Mouse (Mus musculus) liver, adult 2 months (tissue): ENCODE measurements around the gene Plch2. TPM values are rescaled to one million over a fixed set of nuclear protein-coding genes. Genes with fewer than 3 reads are reported as not detected.

Experiments used
- DNase-seq: peaks from one replicate; pipeline ENCODE4 v3.0.0-alpha.2; 2011; ENCODE audit warnings: low read depth, low spot score; ENCODE audit errors: extremely low read depth
- H3K27ac ChIP-seq: fragments of 200-500 bp; replicated peaks from 2 replicates; pipeline ENCODE4 v1.5.1; 2012; ENCODE audit warnings: low read depth, mild to moderate bottlenecking, control low read depth, inconsistent platforms, low read length; ENCODE audit not compliant: insufficient read depth
- H3K27me3 ChIP-seq: fragments of 200-500 bp; 2 replicates; pipeline ENCODE4 v1.6.1; 2012; ENCODE audit warnings: mild to moderate bottlenecking, moderate library complexity, low read length, inconsistent platforms; ENCODE audit not compliant: control insufficient read depth, insufficient read depth
- H3K36me3 ChIP-seq: fragments of 200-500 bp; 2 replicates; pipeline ENCODE4 v1.6.1; 2012; ENCODE audit warnings: low read length, inconsistent platforms; ENCODE audit not compliant: control insufficient read depth, insufficient read depth
- H3K4me1 ChIP-seq: fragments of 200-500 bp; 2 replicates; pipeline ENCODE4 v1.6.1; 2011; ENCODE audit warnings: low read length; ENCODE audit not compliant: control insufficient read depth, insufficient read depth
- H3K4me3 ChIP-seq: fragments of 200-500 bp; 2 replicates; pipeline ENCODE4 v1.5.1; 2011; ENCODE audit warnings: low read depth, mild to moderate bottlenecking, control low read depth, low read length, moderate library complexity; ENCODE audit not compliant: insufficient read depth
- H3K79me2 ChIP-seq: fragments of 200-500 bp; 2 replicates; pipeline ENCODE4 v1.6.1; 2012; ENCODE audit warnings: inconsistent platforms, mild to moderate bottlenecking, low read length, moderate library complexity; ENCODE audit not compliant: control insufficient read depth, insufficient read depth
- H3K9ac ChIP-seq: fragments of 200-500 bp; 2 replicates; pipeline ENCODE4 v1.6.1; 2012; ENCODE audit warnings: low read depth, mild to moderate bottlenecking, control low read depth, inconsistent platforms, low read length
- CTCF ChIP-seq: fragments of 200-500 bp; IDR thresholded peaks from 2 replicates; pipeline ENCODE4 v1.5.1; 2011; ENCODE audit warnings: low read depth, low read length, control low read depth
- POLR2A ChIP-seq: fragments of 200-500 bp; IDR thresholded peaks from 2 replicates; pipeline ENCODE4 v1.6.1; 2011; ENCODE audit warnings: low read length, control low read depth; ENCODE audit not compliant: insufficient read depth; ENCODE audit errors: extremely low read depth
- WGBS: fragments of 180-500 bp; shearing (Covaris S2); methylation state at CpG from one replicate; pipeline ENCODE4 v1.1.7; 2018; 5-methylcytosine and 5-hydroxymethylcytosine counted together
- polyA plus RNA-seq: library from polyadenylated mRNA; depleted of rRNA; stranded (reverse); fragments of >200 nt; gene quantifications from 2 replicates; pipeline ENCODE4 v1.2.3, GENCODE M21; 2012
- total RNA-seq: library from RNA; depleted of rRNA; stranded (reverse); fragments of >200 nt; gene quantifications from 2 replicates; pipeline ENCODE4 v1.2.3, GENCODE M21; 2014

Gene Plch2
- total and polyA plus RNA-seq, 2 experiments, result 0.01 TPM; not detected in 1

- no peak for DNase-seq
- no peak overlapping the region for H3K27ac ChIP-seq
- H3K79me2 ChIP-seq, result peaks cover 4% of the 10 kb centered on the region; the same call in 1 of the 2 replicates
- H3K36me3 ChIP-seq, result peaks cover 37% of the 10 kb centered on the region
- H3K4me3 ChIP-seq, result no peak overlapping the region
- no peak for TF ChIP-seq POLR2A
- no peak for TF ChIP-seq CTCF
- no peaks in the 10 kb centered on the region for H3K27me3 ChIP-seq
- H3K9ac ChIP-seq, result no peak overlapping the region
- H3K4me1 ChIP-seq, result peaks cover 11% of the 10 kb centered on the region
- WGBS, result 65% methylated on average over 9 of the region's 9 CpGs
These were observed 20.1 kb upstream of the Plch2 start for GRCm38 (mm10) chr4:155076677-155077076.

- H3K4me3 ChIP-seq, result no peak overlapping the region
- no peaks in the 10 kb centered on the region for H3K27me3 ChIP-seq
- no peak overlapping the region for H3K9ac ChIP-seq
- peak; percentile 85 for DNase-seq
- H3K4me1 ChIP-seq, result peaks cover 11% of the 10 kb centered on the region
- 29% methylated on average over 2 of the region's 2 CpGs for WGBS
- H3K36me3 ChIP-seq, result peaks cover 41% of the 10 kb centered on the region
- no peak for TF ChIP-seq POLR2A
- no peak for TF ChIP-seq CTCF
- H3K27ac ChIP-seq, result no peak overlapping the region
- H3K79me2 ChIP-seq, result peaks cover 4% of the 10 kb centered on the region; the same call in 1 of the 2 replicates
These were observed 19.2 kb upstream of the Plch2 start for GRCm38 (mm10) chr4:155075813-155076212.

GRCm38 (mm10) chr4:155075137-155075536, 18.6 kb upstream of the Plch2 start:
- Histone ChIP-seq H3K27ac (no peak overlapping the region), H3K4me1 (peaks cover 11% of the 10 kb centered on the region), H3K79me2 (peaks cover 2% of the 10 kb centered on the region; the same call in 1 of the 2 replicates), H3K9ac (no peak overlapping the region), H3K4me3 (no peak overlapping the region), H3K36me3 (peaks cover 37% of the 10 kb centered on the region), H3K27me3 (no peaks in the 10 kb centered on the region)
- 89% methylated on average over 9 of the region's 9 CpGs for WGBS
- no peak for DNase-seq
- TF ChIP-seq POLR2A (no peak), CTCF (no peak)

GRCm38 (mm10) chr4:155074418-155074817, 17.8 kb upstream of the Plch2 start:
- H3K36me3 ChIP-seq, result peaks cover 30% of the 10 kb centered on the region
- H3K79me2 ChIP-seq, result no peaks in the 10 kb centered on the region
- no peak for DNase-seq
- WGBS, result 45% methylated on average over 9 of the region's 9 CpGs
- H3K27ac ChIP-seq, result no peak overlapping the region
- TF ChIP-seq CTCF, result no peak
- no peak for TF ChIP-seq POLR2A
- no peak overlapping the region for H3K9ac ChIP-seq
- no peak overlapping the region for H3K4me3 ChIP-seq
- H3K27me3 ChIP-seq, result no peaks in the 10 kb centered on the region
- peaks cover 11% of the 10 kb centered on the region for H3K4me1 ChIP-seq

DNA sequence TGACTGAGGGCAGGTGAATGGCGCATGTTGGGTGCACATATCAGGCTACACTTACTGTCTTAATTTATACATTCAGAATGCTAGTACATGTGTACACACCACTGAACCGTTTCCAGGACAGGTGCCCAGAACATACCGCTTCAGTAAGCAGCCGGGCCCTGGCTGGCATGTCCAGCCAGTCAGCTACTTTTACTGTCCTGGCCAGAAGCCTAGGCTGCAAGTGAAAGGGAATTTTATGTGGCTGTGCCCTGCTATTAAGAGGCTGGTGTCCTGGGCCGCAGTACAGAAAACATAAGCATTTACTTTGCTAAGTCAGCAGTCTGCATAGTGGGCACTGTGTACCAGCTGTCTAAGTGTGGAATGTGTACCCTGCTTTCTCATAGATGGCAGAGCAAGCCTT, 14.3 kb upstream of the Plch2 start:
- Histone ChIP-seq H3K36me3 (peaks cover 21% of the 10 kb centered on the region; the same call in 1 of the 2 replicates), H3K27me3 (no peaks in the 10 kb centered on the region), H3K4me3 (no peak overlapping the region), H3K27ac (no peak overlapping the region), H3K9ac (no peak overlapping the region), H3K79me2 (0 out of 2 replicates have a peak, but pooled peaks cover 4% of the 10 kb centered on the region), H3K4me1 (peaks cover 16% of the 10 kb centered on the region)
- 55% methylated on average over 5 of the region's 5 CpGs for WGBS
- no peak for DNase-seq
- TF ChIP-seq CTCF (no peak), POLR2A (no peak)

DNA sequence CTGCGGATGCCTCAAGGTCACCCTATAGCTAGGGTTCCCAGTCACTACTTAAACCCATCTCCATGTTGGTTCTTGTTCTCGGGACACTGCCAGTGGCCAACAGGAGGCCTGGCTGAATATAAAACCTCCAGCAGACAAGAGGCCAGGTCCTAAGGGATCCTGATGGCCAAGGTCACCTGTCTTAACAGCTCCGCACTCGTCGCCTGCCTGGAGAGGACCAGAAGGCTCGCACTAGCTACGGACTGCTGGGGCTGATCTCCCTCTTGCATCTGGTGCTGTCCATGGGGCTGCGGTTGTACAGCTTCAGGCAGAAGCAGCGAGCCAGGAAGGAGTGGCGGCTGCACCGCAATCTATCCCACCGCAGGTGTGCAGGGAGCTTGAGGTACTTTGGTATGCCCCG, 13.6 kb upstream of the Plch2 start:
- no peak overlapping the region for H3K4me3 ChIP-seq
- no peak for TF ChIP-seq POLR2A
- TF ChIP-seq CTCF, result no peak

More for the DNA sequence above, 13.6 kb upstream of the Plch2 start:
- H3K4me1 ChIP-seq, result peaks cover 12% of the 10 kb centered on the region
- H3K27me3 ChIP-seq, result no peaks in the 10 kb centered on the region
- peaks cover 21% of the 10 kb centered on the region; the same call in 1 of the 2 replicates for H3K36me3 ChIP-seq
- WGBS, result 89% methylated on average over 13 of the region's 13 CpGs
- 0 out of 2 replicates have a peak, but pooled peaks cover 4% of the 10 kb centered on the region for H3K79me2 ChIP-seq
- no peak overlapping the region for H3K9ac ChIP-seq
- DNase-seq, result no peak
- no peak overlapping the region for H3K27ac ChIP-seq
